Mouse (Mus musculus) hindbrain, postnatal 0 days (tissue): Measurements from ENCODE around the gene Vcp. TPM values are rescaled to one million over a fixed set of nuclear protein-coding genes. Genes with fewer than 3 reads are reported as not detected.

Experiments used
- ATAC-seq: fragments of 200-750 bp; cut with Nextera tagmentation; 2 replicates; pipeline ENCODE4 v1.8.0; 2017; ENCODE audit warnings: mild to moderate bottlenecking, moderate TSS enrichment, moderate library complexity
- DNase-seq: peaks from one replicate; pipeline ENCODE4 v3.0.0-alpha.2; 2015; ENCODE audit warnings: low spot score
- H3K27ac ChIP-seq: fragments of 300-500 bp; sonication (generic); 2 replicates; pipeline ENCODE4 v1.5.1; 2014; ENCODE audit warnings: mild to moderate bottlenecking
- H3K27me3 ChIP-seq: fragments of 300-500 bp; sonication (generic); 2 replicates; pipeline ENCODE4 v1.6.1; 2014; ENCODE audit warnings: low read length, mixed read lengths; ENCODE audit not compliant: insufficient read depth
- H3K36me3 ChIP-seq: fragments of 300-500 bp; sonication (generic); 2 replicates; pipeline ENCODE4 v1.6.1; 2014; ENCODE audit warnings: low read length, mixed read lengths; ENCODE audit not compliant: insufficient read depth
- H3K4me1 ChIP-seq: fragments of 300-500 bp; sonication (generic); 2 replicates; pipeline ENCODE4 v1.6.1; 2014; ENCODE audit warnings: antibody characterized with exemption, low read length, mixed read lengths; ENCODE audit not compliant: insufficient read depth
- H3K4me2 ChIP-seq: fragments of 300-500 bp; sonication (generic); 2 replicates; pipeline ENCODE4 v1.6.1; 2014; ENCODE audit warnings: low read depth, mild to moderate bottlenecking, low read length, moderate library complexity, mixed read lengths
- H3K4me3 ChIP-seq: fragments of 300-500 bp; sonication (generic); 2 replicates; pipeline ENCODE4 v1.5.1; 2014; ENCODE audit warnings: low read length
- H3K9ac ChIP-seq: fragments of 300-500 bp; sonication (generic); replicated peaks from 2 replicates; pipeline ENCODE4 v1.6.1; 2014; ENCODE audit warnings: mild to moderate bottlenecking, low read length, moderate library complexity, mixed read lengths
- H3K9me3 ChIP-seq: fragments of 300-500 bp; sonication (generic); 2 replicates; pipeline ENCODE4 v1.6.1; 2016; ENCODE audit warnings: low read length, mixed read lengths
- CTCF ChIP-seq: IDR thresholded peaks from 2 replicates; pipeline ENCODE4 v1.5.1; 2016; ENCODE audit warnings: antibody characterized with exemption, control low read depth, low read depth
- WGBS: fragments of 180-500 bp; shearing (Covaris S2); extraction: QIAGEN DNeasy Blood & Tissue Kit; methylation state at CpG from one replicate; pipeline ENCODE4 v1.1.7; 2014; 5-methylcytosine and 5-hydroxymethylcytosine counted together
- polyA plus RNA-seq: library from polyadenylated mRNA; unstranded; fragments of >200 nt; fragmentation: Nextera tagmentation; extraction: Ambion mirVana; gene quantifications from 2 replicates; pipeline ENCODE4 v1.2.1, GENCODE M21; 2015
- total RNA-seq: library from RNA; depleted of rRNA; stranded (reverse); fragments of >200 nt; gene quantifications from 2 replicates; pipeline ENCODE4 v1.2.3, GENCODE M21; 2014

Gene Vcp
- total and polyA plus RNA-seq, 2 experiments from 2014 or later = 191 to 455 TPM

DNA sequence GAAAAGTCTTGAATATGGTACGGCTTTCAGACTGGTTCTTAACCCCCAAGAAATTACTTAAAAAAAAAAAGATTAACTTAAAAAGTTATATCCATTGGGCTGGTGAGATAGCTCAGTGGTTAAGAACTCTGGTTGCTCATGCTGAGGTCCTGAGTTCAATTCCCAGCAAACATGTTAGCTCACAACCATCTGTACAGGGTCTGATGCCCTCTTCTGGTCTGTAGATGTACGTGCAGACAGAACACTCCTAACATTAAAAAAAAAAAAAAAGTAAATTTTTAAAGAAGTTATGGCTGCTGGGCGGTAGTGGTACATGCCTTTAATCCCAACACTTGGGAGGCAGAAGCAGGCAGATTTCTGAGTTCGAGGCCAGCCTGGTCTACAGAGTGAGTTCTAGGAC, 22.2 kb downstream of the Vcp start:
- Histone ChIP-seq H3K4me3 (no peak overlapping the region), H3K27ac (no peak overlapping the region), H3K36me3 (peaks cover 22% of the 10 kb centered on the region; the same call in 1 of the 2 replicates), H3K4me1 (no peaks in the 10 kb centered on the region), H3K4me2 (no peak overlapping the region), H3K27me3 (no peaks in the 10 kb centered on the region), H3K9me3 (no peaks in the 10 kb centered on the region), H3K9ac (no peak overlapping the region)
- WGBS = 91% methylated on average over 4 of the region's 4 CpGs
- TF ChIP-seq CTCF = peak; percentile 36
- DNase-seq = no peak
- ATAC-seq = no peak

- 82% methylated on average over 5 of the region's 5 CpGs for WGBS
- Histone ChIP-seq H3K4me3 (no peak overlapping the region), H3K27me3 (no peaks in the 10 kb centered on the region), H3K36me3 (0 out of 2 replicates have a peak, but pooled peaks cover 4% of the 10 kb centered on the region), H3K4me1 (no peaks in the 10 kb centered on the region), H3K9me3 (no peaks in the 10 kb centered on the region), H3K9ac (no peak overlapping the region), H3K27ac (no peak overlapping the region), H3K4me2 (no peak overlapping the region)
- no peak for ATAC-seq
- no peak for TF ChIP-seq CTCF
- no peak for DNase-seq
These were observed 26.4 kb downstream of the Vcp start for GRCm38 (mm10) chr4:42973868-42974267.

DNA sequence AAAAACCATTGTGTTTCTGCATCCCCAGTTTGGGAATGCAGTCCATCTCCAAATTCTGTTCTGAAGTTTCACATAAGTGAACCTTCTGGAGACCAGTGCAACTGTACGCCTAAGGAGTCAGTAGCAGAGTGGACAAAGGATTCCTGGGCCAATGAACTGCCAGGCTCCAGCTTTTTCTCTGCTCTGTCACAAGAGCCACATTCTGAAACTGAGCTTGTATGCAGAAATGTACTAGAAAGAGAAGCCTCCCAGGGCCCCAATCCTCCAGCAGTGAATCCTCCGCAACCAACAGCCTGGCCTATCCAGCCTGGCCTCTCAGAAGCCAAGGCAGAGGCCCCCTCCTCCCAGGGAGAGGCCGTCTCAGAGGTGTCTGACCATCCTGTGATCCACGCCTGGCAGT, 27.4 kb downstream of the Vcp start:
- DNase-seq (no peak), ATAC-seq (no peak)
- Histone ChIP-seq H3K36me3 (no peaks in the 10 kb centered on the region), H3K4me3 (no peak overlapping the region), H3K27ac (no peak overlapping the region), H3K9ac (no peak overlapping the region), H3K4me1 (no peaks in the 10 kb centered on the region), H3K4me2 (no peak overlapping the region), H3K9me3 (no peaks in the 10 kb centered on the region), H3K27me3 (no peaks in the 10 kb centered on the region)
- no peak for TF ChIP-seq CTCF
- 72% methylated on average over 4 of the region's 4 CpGs for WGBS

DNA sequence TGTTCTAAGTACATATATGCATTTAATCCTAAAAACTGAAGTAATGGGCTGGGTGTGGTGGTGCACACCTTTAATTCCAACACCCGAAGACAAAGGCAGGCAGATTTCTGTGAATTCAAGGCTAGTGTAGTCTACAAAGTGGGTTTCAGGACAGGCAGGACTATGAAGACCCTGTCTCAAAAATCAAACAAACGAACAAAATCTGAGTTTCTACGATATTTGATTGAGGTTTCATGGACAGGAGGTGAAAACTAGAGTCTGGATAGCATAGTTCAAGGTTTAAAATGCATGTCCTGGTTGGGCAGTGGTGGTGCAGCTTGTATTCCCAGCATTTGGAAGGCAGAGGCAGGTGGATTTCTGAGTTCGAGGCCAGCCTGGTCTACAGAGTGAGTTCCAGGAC, 31.0 kb downstream of the Vcp start, which contains the start of gene 1700022I11Rik:
Gene 1700022I11Rik, plus strand, starts transcription at position 301 of the 400 bp plus-strand sequence.
- H3K4me1 ChIP-seq = peaks cover 3% of the 10 kb centered on the region; the same call in 1 of the 2 replicates
- 84% methylated on average over 4 of the region's 4 CpGs for WGBS
- TF ChIP-seq CTCF = no peak

GRCm38 (mm10) chr4:42965039-42965719, 35.1 kb downstream of the Vcp start:
- DNase-seq (peak; percentile 88), ATAC-seq (peak; percentile 62)
- Histone ChIP-seq H3K27ac (no peak overlapping the region), H3K36me3 (no peaks in the 10 kb centered on the region), H3K9me3 (no peaks in the 10 kb centered on the region), H3K4me2 (peak overlapping the region; percentile 37; the same call in 1 of the 2 replicates), H3K4me3 (no peak overlapping the region), H3K4me1 (peaks cover 3% of the 10 kb centered on the region; the same call in 1 of the 2 replicates), H3K9ac (no peak overlapping the region), H3K27me3 (no peaks in the 10 kb centered on the region)
- WGBS = 17% methylated on average over 12 of the region's 12 CpGs
- peak; percentile 91 for TF ChIP-seq CTCF

More for the DNA sequence above, 31.0 kb downstream of the Vcp start, which contains the start of gene 1700022I11Rik:
- Histone ChIP-seq H3K27ac (no peak within 1 kb of the TSS), H3K36me3 (no peaks in the 10 kb centered on the region), H3K4me2 (no peak within 1 kb of the TSS), H3K9ac (no peak within 1 kb of the TSS), H3K27me3 (no peaks in the 10 kb centered on the region), H3K9me3 (no peaks in the 10 kb centered on the region), H3K4me3 (no peak within 1 kb of the TSS)
- no peak for ATAC-seq
- DNase-seq = no peak

DNA sequence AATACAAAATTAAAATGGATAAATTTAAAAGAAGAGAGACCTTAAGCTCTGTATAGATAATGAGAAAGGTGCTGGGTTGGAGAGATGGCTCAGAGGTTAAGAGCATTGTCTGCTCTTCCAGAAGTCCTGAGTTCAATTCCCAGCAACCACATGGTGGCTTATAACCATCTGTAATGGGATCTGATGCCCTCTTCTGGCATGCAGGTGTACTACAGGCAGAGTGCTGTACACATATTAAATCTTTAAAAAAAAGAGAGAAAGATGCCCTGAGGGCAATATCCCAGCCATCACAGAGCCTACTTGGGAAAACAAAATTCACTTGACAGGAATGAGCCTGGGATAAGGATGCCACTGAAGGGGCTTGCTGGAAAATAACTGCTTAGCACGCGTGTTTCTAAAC, 36.8 kb downstream of the Vcp start:
- WGBS = 95% methylated on average over 2 of the region's 2 CpGs
- H3K4me1 ChIP-seq = peaks cover 3% of the 10 kb centered on the region; the same call in 1 of the 2 replicates
- H3K4me2 ChIP-seq = no peak overlapping the region
- no peak for DNase-seq
- no peaks in the 10 kb centered on the region for H3K36me3 ChIP-seq
- no peak overlapping the region for H3K4me3 ChIP-seq
- H3K9me3 ChIP-seq = no peaks in the 10 kb centered on the region
- H3K9ac ChIP-seq = no peak overlapping the region
- H3K27ac ChIP-seq = no peak overlapping the region
- no peak for ATAC-seq
- peak; percentile 43 for TF ChIP-seq CTCF
- H3K27me3 ChIP-seq = no peaks in the 10 kb centered on the region

- Histone ChIP-seq H3K9ac (no peak overlapping the region), H3K4me3 (no peak overlapping the region), H3K4me2 (no peak overlapping the region), H3K27me3 (no peaks in the 10 kb centered on the region), H3K9me3 (no peaks in the 10 kb centered on the region), H3K36me3 (peaks cover 16% of the 10 kb centered on the region), H3K4me1 (peaks cover 3% of the 10 kb centered on the region; the same call in 1 of the 2 replicates), H3K27ac (no peak overlapping the region)
- TF ChIP-seq CTCF = peak; percentile 75
- 27% methylated on average over 4 of the region's 4 CpGs for WGBS
- peak; percentile 75 for DNase-seq
- no peak for ATAC-seq
These were observed 38.7 kb downstream of the Vcp start for GRCm38 (mm10) chr4:42961592-42961991.
